Mouse (Mus musculus) embryonic facial prominence, embryonic 10.5 days (tissue): ENCODE measurements at regions not wholly inside any gene's neighbourhood (a gene's known extent, or its start where the extent isn't known, plus 50 kb on each side); places are given as distances from the start of the nearest gene placed in this dataset.

ENCODE experiments used
- DNase-seq: peaks from one replicate; pipeline ENCODE4 v3.0.0-alpha.2; 2017; ENCODE audit warnings: low spot score
- H3K27ac ChIP-seq: fragments of 300-500 bp; sonication (generic); replicated peaks from 2 replicates; pipeline ENCODE4 v1.5.1; 2016; ENCODE audit warnings: mild to moderate bottlenecking
- H3K27me3 ChIP-seq: fragments of 300-500 bp; sonication (generic); replicated peaks from 2 replicates; pipeline ENCODE4 v1.6.1; 2016; ENCODE audit warnings: low read depth, mild to moderate bottlenecking; ENCODE audit not compliant: poor library complexity, severe bottlenecking
- H3K36me3 ChIP-seq: fragments of 300-500 bp; sonication (generic); replicated peaks from 2 replicates; pipeline ENCODE4 v1.6.1; 2016; ENCODE audit warnings: mild to moderate bottlenecking, moderate library complexity
- H3K4me1 ChIP-seq: fragments of 300-500 bp; sonication (generic); 2 replicates; pipeline ENCODE4 v1.6.1; 2016
- H3K4me3 ChIP-seq: fragments of 300-500 bp; sonication (generic); 2 replicates; pipeline ENCODE4 v1.5.1; 2016; ENCODE audit warnings: mild to moderate bottlenecking, moderate library complexity
- H3K9me3 ChIP-seq: fragments of 300-500 bp; sonication (generic); 2 replicates; pipeline ENCODE4 v1.6.1; 2016; ENCODE audit warnings: mild to moderate bottlenecking
- WGBS: fragments of 180-500 bp; shearing (Covaris S2); methylation state at CpG from one replicate; pipeline ENCODE4 v1.1.7; 2016; 5-methylcytosine and 5-hydroxymethylcytosine counted together

DNA sequence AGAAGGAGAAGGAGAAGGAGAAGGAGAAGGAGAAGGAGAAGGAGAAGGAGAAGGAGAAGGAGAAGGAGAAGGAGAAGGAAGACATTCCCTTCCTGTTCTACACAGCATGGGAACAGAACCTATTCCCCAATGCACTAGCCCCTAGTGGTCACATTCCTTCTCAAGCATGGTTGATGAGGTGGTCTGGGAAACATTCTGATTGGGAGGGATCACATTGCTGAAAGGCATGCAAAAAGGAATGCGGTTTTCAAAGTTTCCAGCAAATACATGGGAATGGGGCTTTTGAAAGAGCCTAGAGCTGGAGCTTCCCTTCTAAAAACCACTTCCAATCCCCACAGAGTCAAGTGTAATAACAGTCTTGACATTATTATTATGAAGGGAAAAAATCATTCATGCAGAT, 197.5 kb downstream of the Efcab1 start:
- H3K36me3 ChIP-seq: no peaks in the 10 kb centered on the region
- 44% methylated on average over 1 of the region's 1 CpGs for WGBS
- no peaks in the 10 kb centered on the region for H3K27me3 ChIP-seq
- H3K4me3 ChIP-seq: no peak overlapping the region
- no peak for DNase-seq
- no peak overlapping the region for H3K27ac ChIP-seq
- H3K4me1 ChIP-seq: 0 out of 2 replicates have a peak, but pooled peaks cover 2% of the 10 kb centered on the region
- H3K9me3 ChIP-seq: no peaks in the 10 kb centered on the region

DNA sequence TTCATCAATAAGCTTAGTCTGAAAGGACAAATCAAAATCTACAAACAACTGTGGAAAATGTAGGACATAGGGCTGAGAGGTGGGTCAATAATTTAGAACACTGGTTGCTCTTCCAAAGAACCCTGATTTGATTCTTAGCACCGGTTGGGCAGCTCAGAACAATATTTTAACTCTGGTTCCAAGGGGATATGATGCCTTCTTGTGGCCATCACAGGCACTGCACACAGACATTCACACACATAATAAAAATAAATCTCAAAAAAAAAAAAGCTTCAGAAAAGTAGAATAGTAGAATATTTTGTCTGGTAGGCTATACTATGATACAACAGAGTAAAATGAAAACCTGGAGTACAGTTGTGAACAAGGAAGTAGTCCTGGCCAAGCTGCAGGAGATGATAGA, 200.8 kb downstream of the Efcab1 start:
- H3K4me1 ChIP-seq: 0 out of 2 replicates have a peak, but pooled peaks cover 2% of the 10 kb centered on the region
- H3K27ac ChIP-seq: no peak overlapping the region
- WGBS: 69% methylated on average over 1 of the region's 1 CpGs
- no peaks in the 10 kb centered on the region for H3K27me3 ChIP-seq
- H3K9me3 ChIP-seq: no peaks in the 10 kb centered on the region
- no peaks in the 10 kb centered on the region for H3K36me3 ChIP-seq
- no peak overlapping the region for H3K4me3 ChIP-seq
- no peak for DNase-seq

DNA sequence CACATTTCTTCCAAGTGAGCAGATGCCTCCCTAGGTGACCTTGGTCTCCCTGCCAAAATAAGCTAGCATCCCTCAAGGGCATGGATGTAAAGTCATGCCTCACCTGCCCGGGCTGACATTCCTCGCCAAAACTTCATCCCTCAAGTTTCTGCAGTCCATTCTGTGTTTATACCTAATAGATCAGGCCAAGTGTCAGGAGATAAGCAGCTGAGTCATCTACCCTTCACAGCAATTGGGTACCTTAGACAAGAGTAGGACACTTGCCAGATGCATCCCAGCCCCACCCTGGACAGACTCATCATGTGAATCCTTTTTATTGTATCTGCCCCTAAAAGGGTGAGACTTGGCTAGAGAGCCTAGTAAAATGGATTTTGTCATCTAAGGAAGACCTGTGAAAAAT, 204.1 kb upstream of the Gm21897 start:
- H3K9me3 ChIP-seq: no peaks in the 10 kb centered on the region
- H3K4me3 ChIP-seq: no peak overlapping the region
- no peak for DNase-seq
- H3K27ac ChIP-seq: peak overlapping the region; percentile 27; the same call in 1 of the 2 replicates
- H3K27me3 ChIP-seq: no peaks in the 10 kb centered on the region
- H3K4me1 ChIP-seq: peaks cover 37% of the 10 kb centered on the region
- no peaks in the 10 kb centered on the region for H3K36me3 ChIP-seq
- WGBS: 64% methylated on average over 2 of the region's 2 CpGs

DNA sequence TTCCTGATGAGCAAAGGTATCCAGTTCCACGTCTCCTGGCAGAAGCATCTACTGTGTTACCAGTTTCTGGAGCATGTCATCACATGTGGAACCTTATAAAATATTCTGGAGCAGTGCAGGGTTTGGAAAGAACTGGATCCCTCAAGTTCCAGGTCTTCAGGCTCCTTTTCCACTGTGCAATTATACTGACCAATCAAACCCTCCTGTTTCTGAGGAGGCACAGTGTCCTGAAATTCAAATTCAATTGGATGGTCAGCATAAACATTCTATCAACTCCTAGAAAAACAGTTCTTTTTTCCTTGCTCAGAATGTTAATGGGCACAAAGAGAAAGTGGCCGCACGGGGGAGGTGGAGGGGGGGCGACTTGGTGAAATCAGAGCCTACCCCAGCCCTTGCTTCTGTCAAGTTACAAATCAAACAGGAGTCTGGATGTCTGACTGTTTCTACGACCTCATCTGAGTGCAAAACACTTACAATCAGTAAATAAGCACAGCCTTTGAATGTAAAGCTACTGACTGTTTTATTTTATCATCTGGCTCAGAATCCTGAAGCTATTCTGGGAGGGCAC, 203.2 kb upstream of the Gm21897 start:
- no peaks in the 10 kb centered on the region for H3K36me3 ChIP-seq
- no peaks in the 10 kb centered on the region for H3K27me3 ChIP-seq
- H3K4me1 ChIP-seq: peaks cover 37% of the 10 kb centered on the region
- no peak overlapping the region for H3K4me3 ChIP-seq
- peak; percentile 54 for DNase-seq
- H3K9me3 ChIP-seq: no peaks in the 10 kb centered on the region
- peak overlapping the region; percentile 72 for H3K27ac ChIP-seq
- WGBS: 33% methylated on average over 5 of the region's 5 CpGs

DNA sequence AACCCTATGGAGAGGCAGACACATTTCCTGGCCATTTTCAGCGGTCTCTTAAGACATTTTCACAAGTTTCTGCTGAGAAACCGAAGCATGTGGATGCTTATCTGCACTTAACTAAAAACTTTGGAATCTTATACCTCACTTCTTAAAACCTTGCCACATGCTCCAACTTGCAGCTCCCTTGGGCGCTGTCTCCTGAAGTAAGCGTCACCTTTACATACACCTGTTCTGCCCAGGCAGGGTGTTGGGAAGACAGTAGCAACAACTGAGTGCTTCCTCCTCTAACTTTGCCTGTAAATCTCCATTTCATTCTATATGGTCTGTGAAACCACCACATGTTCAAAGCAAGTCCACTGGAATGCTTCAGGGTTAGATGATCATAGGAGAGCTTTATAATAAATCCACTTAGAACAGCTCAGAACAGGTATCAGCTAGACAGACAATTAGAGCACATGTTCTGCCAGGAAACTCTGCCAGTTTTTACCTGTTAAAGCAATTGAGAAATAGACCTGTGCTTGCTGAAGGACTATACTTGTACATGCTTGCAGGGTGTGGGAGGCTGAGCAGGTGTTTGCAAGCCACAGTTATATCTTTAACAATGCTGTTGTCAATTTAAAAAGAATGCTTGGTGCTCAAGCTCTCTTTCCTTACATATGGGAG, 202.6 kb upstream of the Gm21897 start:
- no peaks in the 10 kb centered on the region for H3K27me3 ChIP-seq
- H3K4me1 ChIP-seq: peaks cover 37% of the 10 kb centered on the region
- peak overlapping the region; percentile 72 for H3K27ac ChIP-seq
- DNase-seq: peak; percentile 10
- WGBS: 70% methylated on average over 4 of the region's 4 CpGs
- H3K9me3 ChIP-seq: no peaks in the 10 kb centered on the region
- H3K4me3 ChIP-seq: no peak overlapping the region
- H3K36me3 ChIP-seq: no peaks in the 10 kb centered on the region

DNA sequence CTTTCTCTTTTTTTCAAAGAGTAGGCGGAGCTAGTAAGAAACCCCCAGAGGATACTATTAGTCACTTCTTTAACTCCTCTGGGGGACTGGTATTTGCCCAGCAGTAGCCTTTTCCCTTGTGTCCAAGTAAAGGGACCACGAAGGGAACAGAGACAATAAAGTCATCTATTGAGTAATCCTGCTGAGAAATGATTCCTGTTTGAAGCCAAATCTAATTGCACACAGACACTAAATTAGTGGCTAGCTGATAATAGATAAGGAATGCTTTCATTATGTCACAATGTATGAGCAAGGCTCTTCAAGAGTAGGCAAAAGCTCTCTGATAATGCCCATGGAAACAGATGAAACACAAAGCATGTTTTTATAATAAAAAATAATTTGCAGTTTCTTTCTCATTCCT, 201.9 kb upstream of the Gm21897 start:
- H3K4me3 ChIP-seq: no peak overlapping the region
- DNase-seq: no peak

DNA sequence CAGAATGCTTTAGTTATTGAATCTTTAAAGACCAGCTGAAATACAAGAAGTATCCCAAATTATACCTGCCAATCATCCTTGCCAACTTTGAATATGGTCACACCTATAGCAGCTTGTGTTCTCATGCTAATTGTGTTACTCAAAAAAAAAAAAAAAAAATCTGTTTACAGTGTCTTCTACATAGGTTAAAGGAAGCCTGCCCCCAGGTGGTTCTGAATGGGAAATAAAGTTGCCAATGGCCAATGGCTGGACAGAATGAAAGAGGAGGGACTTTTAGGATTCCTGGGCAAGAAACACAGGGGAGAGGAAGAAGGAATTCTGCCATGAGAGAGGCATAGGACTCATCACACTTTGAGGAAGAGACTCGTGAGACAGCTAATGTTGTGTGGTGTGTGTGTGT, 197.5 kb upstream of the Gm21897 start:
- Histone ChIP-seq H3K27ac (no peak overlapping the region), H3K4me1 (peaks cover 15% of the 10 kb centered on the region), H3K27me3 (no peaks in the 10 kb centered on the region), H3K9me3 (no peaks in the 10 kb centered on the region), H3K36me3 (no peaks in the 10 kb centered on the region), H3K4me3 (no peak overlapping the region)
- peak; percentile 27 for DNase-seq
- WGBS: 77% methylated on average over 1 of the region's 1 CpGs

More for the DNA sequence above, 201.9 kb upstream of the Gm21897 start:
- Histone ChIP-seq H3K9me3 (no peaks in the 10 kb centered on the region), H3K27ac (no peak overlapping the region), H3K4me1 (peaks cover 37% of the 10 kb centered on the region), H3K27me3 (no peaks in the 10 kb centered on the region), H3K36me3 (no peaks in the 10 kb centered on the region)
- WGBS: 37% methylated on average over 2 of the region's 2 CpGs

DNA sequence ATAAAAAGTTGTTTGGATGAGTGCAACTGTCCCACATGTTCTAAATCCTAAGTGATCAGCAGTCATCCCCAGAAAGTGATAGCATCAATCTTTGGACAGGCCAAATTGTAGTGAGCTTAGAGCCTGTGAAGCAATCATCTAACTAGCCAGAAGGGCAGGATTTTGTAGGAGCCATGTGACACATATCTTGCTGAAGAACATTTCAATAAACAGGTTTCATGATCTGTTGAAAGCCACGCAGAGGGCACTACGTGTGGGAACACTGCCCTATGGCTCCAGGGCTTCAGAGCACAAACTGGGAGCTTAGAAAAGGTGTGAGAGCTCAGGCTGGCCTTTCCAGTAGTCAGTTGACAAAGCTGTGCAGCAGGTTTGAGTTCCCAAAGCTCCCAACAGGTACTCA, 188.3 kb upstream of the Gm21897 start:
- Histone ChIP-seq H3K27ac (no peak overlapping the region), H3K36me3 (no peaks in the 10 kb centered on the region), H3K4me1 (no peaks in the 10 kb centered on the region), H3K4me3 (no peak overlapping the region), H3K27me3 (no peaks in the 10 kb centered on the region), H3K9me3 (no peaks in the 10 kb centered on the region)
- 85% methylated on average over 2 of the region's 2 CpGs for whole genome bisulfite sequencing
- DNase-seq: no peak

DNA sequence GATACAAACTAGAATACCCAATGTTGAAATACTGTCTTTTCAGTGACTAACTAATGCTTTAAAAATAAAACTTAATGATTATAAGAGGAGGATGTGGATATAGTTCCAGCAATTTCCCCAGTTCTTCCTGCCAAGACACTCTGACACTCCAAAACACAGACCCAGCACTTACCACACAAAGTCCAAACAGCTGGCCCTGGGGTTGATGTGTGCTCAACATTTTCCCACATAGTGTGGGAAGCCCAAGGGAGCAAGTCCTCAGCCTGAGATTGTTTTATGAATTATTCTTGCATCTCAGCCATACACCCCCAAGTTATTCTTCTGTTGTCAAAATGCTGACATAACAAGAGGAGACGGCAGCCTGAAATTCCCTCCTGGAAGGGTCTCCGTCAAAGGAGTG, 187.5 kb upstream of the Gm21897 start:
- no peaks in the 10 kb centered on the region for H3K27me3 ChIP-seq
- no peak overlapping the region for H3K4me3 ChIP-seq
- WGBS: 90% methylated on average over 2 of the region's 2 CpGs
- H3K36me3 ChIP-seq: no peaks in the 10 kb centered on the region
- no peaks in the 10 kb centered on the region for H3K4me1 ChIP-seq
- H3K9me3 ChIP-seq: no peaks in the 10 kb centered on the region
- no peak overlapping the region for H3K27ac ChIP-seq
- DNase-seq: no peak

DNA sequence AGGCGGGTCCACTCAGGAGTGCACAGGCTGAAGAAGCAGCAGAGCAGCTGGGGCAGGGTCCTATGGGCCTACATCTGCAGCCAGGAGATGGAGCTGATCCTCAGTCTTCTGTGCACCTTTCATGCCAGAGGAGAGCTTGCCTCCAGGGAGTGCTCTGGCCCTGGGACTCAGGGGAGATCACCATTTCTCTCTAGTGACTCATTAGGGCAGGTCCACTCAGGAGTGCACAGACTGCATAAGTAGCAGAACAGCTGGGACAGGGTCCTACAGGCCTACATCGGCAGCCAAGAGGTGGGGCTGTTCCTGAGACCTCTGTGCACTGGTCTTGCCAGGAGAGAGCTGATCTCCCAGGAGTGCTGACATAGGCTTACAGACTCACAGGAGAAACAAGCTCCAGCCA, 159.4 kb upstream of the Gm21897 start:
- 77% methylated on average over 2 of the region's 2 CpGs for WGBS
- no peak for DNase-seq
- H3K9me3 ChIP-seq: no peaks in the 10 kb centered on the region
- H3K27me3 ChIP-seq: no peaks in the 10 kb centered on the region
- no peaks in the 10 kb centered on the region for H3K4me1 ChIP-seq
- H3K36me3 ChIP-seq: no peaks in the 10 kb centered on the region
- H3K4me3 ChIP-seq: no peak overlapping the region
- H3K27ac ChIP-seq: no peak overlapping the region

DNA sequence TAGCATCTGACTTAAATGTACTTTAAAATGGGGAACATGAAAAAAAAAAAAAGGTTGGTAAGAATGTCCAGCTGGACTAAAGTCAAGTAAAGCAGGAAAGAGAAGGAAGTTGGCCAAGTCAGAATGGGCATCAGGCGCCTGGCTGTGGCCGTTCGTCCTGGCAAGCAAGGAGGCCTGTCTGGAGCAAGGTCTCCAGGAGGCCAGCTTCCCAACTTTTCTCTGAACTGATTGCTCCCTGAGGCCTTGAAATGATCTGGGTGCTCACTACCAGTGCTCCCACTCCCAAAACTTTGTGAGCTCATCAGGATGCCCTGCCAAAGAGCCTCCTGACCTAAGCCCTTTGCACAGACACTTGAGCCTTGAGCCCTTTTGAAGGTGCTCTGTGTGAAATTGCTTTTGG, 141.7 kb upstream of the Gm21897 start:
- no peaks in the 10 kb centered on the region for H3K27me3 ChIP-seq
- no peak for DNase-seq
- H3K4me3 ChIP-seq: no peak overlapping the region
- H3K27ac ChIP-seq: no peak overlapping the region
- H3K9me3 ChIP-seq: peaks cover 18% of the 10 kb centered on the region
- H3K36me3 ChIP-seq: no peaks in the 10 kb centered on the region
- no peaks in the 10 kb centered on the region for H3K4me1 ChIP-seq
- 91% methylated on average over 3 of the region's 3 CpGs for WGBS

DNA sequence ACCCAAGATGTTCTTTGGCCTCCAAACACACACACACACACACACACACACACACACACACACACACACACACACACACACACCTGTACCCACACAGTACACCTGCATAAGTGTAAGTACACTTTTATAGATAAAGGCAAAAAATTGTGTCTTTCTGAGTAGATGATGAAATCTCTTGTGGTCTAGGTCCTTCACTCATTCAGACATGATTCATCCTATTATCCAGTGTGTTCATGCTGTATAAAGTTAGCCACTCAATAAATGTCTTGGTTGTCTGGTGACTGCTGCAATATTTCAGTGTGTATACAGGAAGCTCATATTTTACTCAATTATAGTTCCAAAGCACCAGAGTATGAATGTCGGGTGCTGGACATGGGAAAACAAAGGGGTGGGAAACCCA, 131.5 kb upstream of the Gm21897 start:
- Histone ChIP-seq H3K9me3 (peaks cover 3% of the 10 kb centered on the region; the same call in 1 of the 2 replicates), H3K27me3 (no peaks in the 10 kb centered on the region), H3K36me3 (no peaks in the 10 kb centered on the region), H3K27ac (no peak overlapping the region), H3K4me3 (no peak overlapping the region), H3K4me1 (no peaks in the 10 kb centered on the region)
- DNase-seq: no peak
- WGBS: 91% methylated on average over 1 of the region's 1 CpGs

DNA sequence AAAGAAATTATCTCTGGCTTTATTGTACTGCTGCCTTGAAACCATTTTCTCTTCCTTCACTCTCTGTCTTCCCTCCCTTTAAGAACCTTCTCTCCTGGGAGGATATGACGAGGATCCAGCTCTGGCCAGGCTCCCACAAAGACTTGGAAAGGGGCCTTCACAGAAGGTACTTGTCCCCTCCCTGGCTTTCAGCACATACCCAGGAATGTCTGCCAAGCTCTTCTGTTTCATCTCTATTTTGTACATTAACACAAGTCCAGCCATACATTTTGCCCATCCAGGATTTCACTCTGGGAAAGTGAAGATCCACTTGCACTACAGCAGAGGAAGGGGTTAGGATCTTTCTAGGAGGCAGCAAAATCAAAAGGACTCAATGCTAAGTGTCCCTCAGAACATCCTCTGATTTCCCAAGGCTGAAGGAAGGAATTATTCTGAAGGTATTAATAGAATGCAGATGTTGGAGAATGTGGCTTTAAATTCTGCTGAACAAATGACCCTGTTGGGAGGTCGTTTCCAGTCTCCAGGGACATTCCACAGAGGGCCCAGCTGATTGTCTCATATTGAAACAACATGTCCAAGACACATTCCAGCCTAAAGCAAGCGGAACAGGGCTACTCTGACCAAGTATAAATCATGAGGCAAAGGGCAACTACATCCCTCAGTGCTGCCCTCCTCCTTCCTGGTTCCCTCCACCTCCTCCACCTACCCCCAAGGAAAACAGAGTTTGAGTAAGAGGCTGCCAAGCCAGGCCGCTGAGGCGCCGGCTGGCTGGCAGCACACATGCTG, 122.1 kb upstream of the Gm21897 start:
- H3K27me3 ChIP-seq: no peaks in the 10 kb centered on the region
- DNase-seq: peak; percentile 77
- H3K4me3 ChIP-seq: no peak overlapping the region
- H3K9me3 ChIP-seq: no peaks in the 10 kb centered on the region
- WGBS: 32% methylated on average over 6 of the region's 6 CpGs
- peaks cover 14% of the 10 kb centered on the region for H3K4me1 ChIP-seq
- H3K27ac ChIP-seq: peak overlapping the region; percentile 74
- no peaks in the 10 kb centered on the region for H3K36me3 ChIP-seq
